In genomic region chr8:44933478-44933877, GRCm38 (mm10) we compare ENCODE assay signal across 9 mouse cellular contexts. TPM values are rescaled to one million over a fixed set of nuclear protein-coding genes. Genes with fewer than 3 reads are reported as not detected.
DNase-seq lines count a peak whose midpoint lies in the region; ATAC-seq and TF ChIP-seq lines count a peak whose summit lies in the region.
"Had no signal": no experiment of that assay in that cellular context is flagged by ENCODE, and none has a peak within 500 bp of the region (broad histone marks: within the 10 kb centered on the region; RNA-seq: fewer than 3 reads in every experiment).

No protein-coding gene starts in this region.

- H3K4me1 ChIP-seq in kidney, postnatal 0 days (replicated peaks; ENCODE audit: insufficient read depth, low read length): 0 out of 2 replicates have a peak, but pooled peaks cover 5% of the 10 kb centered on the region
- H3K4me1 ChIP-seq in embryonic facial prominence, embryonic 15.5 days: peaks cover 7% of the 10 kb centered on the region; the same call in 1 of the 2 replicates
- H3K4me1 ChIP-seq in hindbrain, embryonic 14.5 days (replicated peaks; ENCODE audit: control insufficient read depth, insufficient read depth, low read length): peaks cover 3% of the 10 kb centered on the region; the same call in 1 of the 2 replicates
- H3K4me1 ChIP-seq in neural tube, embryonic 13.5 days (replicated peaks): peaks cover 21% of the 10 kb centered on the region
- H3K4me1 ChIP-seq in liver, postnatal 0 days (ENCODE audit: insufficient read depth): no peaks in the 10 kb centered on the region; the same call in 1 of the 2 replicates

- H3K27me3 ChIP-seq in kidney, postnatal 0 days (ENCODE audit: insufficient read depth, low read length): no peaks in the 10 kb centered on the region
- no peaks in the 10 kb centered on the region for H3K27me3 ChIP-seq in embryonic facial prominence, embryonic 15.5 days
- H3K27me3 ChIP-seq in hindbrain, embryonic 14.5 days (ENCODE audit: control insufficient read depth, insufficient read depth, low read length): no peaks in the 10 kb centered on the region
- 0 out of 2 replicates have a peak, but pooled peaks cover 5% of the 10 kb centered on the region for H3K27me3 ChIP-seq in neural tube, embryonic 13.5 days
- peaks cover 47% of the 10 kb centered on the region for H3K27me3 ChIP-seq in liver, postnatal 0 days (ENCODE audit: insufficient read depth, low read length)
- H3K27me3 ChIP-seq: Patski had no signal

- H3K27ac ChIP-seq in kidney, postnatal 0 days: no peak overlapping the region
- H3K27ac ChIP-seq in embryonic facial prominence, embryonic 15.5 days (replicated peaks): no peak overlapping the region
- H3K27ac ChIP-seq in hindbrain, embryonic 14.5 days: no peak overlapping the region
- no peak overlapping the region for H3K27ac ChIP-seq in neural tube, embryonic 13.5 days (replicated peaks)
- no peak overlapping the region for H3K27ac ChIP-seq in liver, postnatal 0 days (ENCODE audit: low read depth)

- H3K4me2 ChIP-seq in kidney, postnatal 0 days (ENCODE audit: low read length): peak overlapping the region; percentile 79
- H3K4me2 ChIP-seq in embryonic facial prominence, embryonic 15.5 days (replicated peaks): peak overlapping the region; percentile 74
- H3K4me2 ChIP-seq in hindbrain, embryonic 14.5 days (replicated peaks): peak overlapping the region; percentile 87
- H3K4me2 ChIP-seq in neural tube, embryonic 13.5 days: peak overlapping the region; percentile 92
- no peak overlapping the region for H3K4me2 ChIP-seq in liver, postnatal 0 days (ENCODE audit: low read depth, low read length)

- H3K9ac ChIP-seq in kidney, postnatal 0 days (ENCODE audit: low read depth, low read length): no peak overlapping the region
- no peak overlapping the region for H3K9ac ChIP-seq in embryonic facial prominence, embryonic 15.5 days
- peak overlapping the region; percentile 68; the same call in 1 of the 2 replicates for H3K9ac ChIP-seq in hindbrain, embryonic 14.5 days
- peak overlapping the region; percentile 73; the same call in 1 of the 2 replicates for H3K9ac ChIP-seq in neural tube, embryonic 13.5 days
- no peak overlapping the region for H3K9ac ChIP-seq in liver, postnatal 0 days (replicated peaks)

- no peak for TF ChIP-seq EP300 in liver, postnatal 0 days (IDR thresholded peaks at IDR 0.05; ENCODE audit: low read depth)

- peaks cover 4% of the 10 kb centered on the region; the same call in 1 of the 2 replicates for H3K9me3 ChIP-seq in kidney, postnatal 0 days (replicated peaks; ENCODE audit: low read length)
- no peaks in the 10 kb centered on the region; the same call in 1 of the 2 replicates for H3K9me3 ChIP-seq in embryonic facial prominence, embryonic 15.5 days (replicated peaks)
- H3K9me3 ChIP-seq in hindbrain, embryonic 14.5 days (ENCODE audit: control insufficient read depth, low read length): no peaks in the 10 kb centered on the region
- 0 out of 2 replicates have a peak, but pooled peaks cover 8% of the 10 kb centered on the region for H3K9me3 ChIP-seq in neural tube, embryonic 13.5 days
- peaks cover 7% of the 10 kb centered on the region; the same call in 1 of the 2 replicates for H3K9me3 ChIP-seq in liver, postnatal 0 days (ENCODE audit: low read length)

- no peak for DNase-seq in kidney, postnatal 0 days (ENCODE audit: low spot score)
- no peak for DNase-seq in kidney, adult 9 months
- DNase-seq in hindbrain, embryonic 14.5 days (ENCODE audit: low spot score): no peak
- no peak for DNase-seq in T-cell, adult 2 months (ENCODE audit: low spot score)
- DNase-seq in liver, postnatal 0 days: no peak
- DNase-seq: lung, postnatal 14 days had no signal

- no peak for ATAC-seq in kidney, postnatal 0 days (replicated peaks; ENCODE audit: low FRiP score, low read depth)
- no peak for ATAC-seq in embryonic facial prominence, embryonic 15.5 days (ENCODE audit: insufficient number of reproducible peaks, low FRiP score, low TSS enrichment, low read depth)
- no peak for ATAC-seq in hindbrain, embryonic 14.5 days (ENCODE audit: low FRiP score)
- ATAC-seq in neural tube, embryonic 13.5 days (ENCODE audit: low read depth): no peak
- no peak for ATAC-seq in liver, postnatal 0 days
- ATAC-seq: Patski had no signal

- WGBS in kidney, postnatal 0 days: 49% methylated on average over 6 of the region's 6 CpGs
- WGBS in embryonic facial prominence, embryonic 15.5 days: 40% methylated on average over 6 of the region's 6 CpGs
- whole genome bisulfite sequencing in hindbrain, embryonic 14.5 days: 45% methylated on average over 6 of the region's 6 CpGs
- WGBS in neural tube, embryonic 13.5 days: 46% methylated on average over 6 of the region's 6 CpGs
- 54% methylated on average over 6 of the region's 6 CpGs for WGBS in liver, postnatal 0 days (ENCODE audit: insufficient replicate concordance)

- no peak overlapping the region for H3K4me3 ChIP-seq in kidney, postnatal 0 days (replicated peaks; ENCODE audit: low read depth, low read length)
- peak overlapping the region; percentile 89; the same call in 1 of the 2 replicates for H3K4me3 ChIP-seq in embryonic facial prominence, embryonic 15.5 days (replicated peaks)
- peak overlapping the region; percentile 66 for H3K4me3 ChIP-seq in hindbrain, embryonic 14.5 days (replicated peaks; ENCODE audit: low read length)
- peak overlapping the region; percentile 82; the same call in 1 of the 2 replicates for H3K4me3 ChIP-seq in neural tube, embryonic 13.5 days
- no peak overlapping the region for H3K4me3 ChIP-seq in liver, postnatal 0 days (ENCODE audit: low read depth, low read length)

- H3K36me3 ChIP-seq in kidney, postnatal 0 days (ENCODE audit: insufficient read depth, low read length): no peaks in the 10 kb centered on the region
- H3K36me3 ChIP-seq in embryonic facial prominence, embryonic 15.5 days: no peaks in the 10 kb centered on the region
- H3K36me3 ChIP-seq in hindbrain, embryonic 14.5 days (replicated peaks; ENCODE audit: control insufficient read depth, insufficient read depth): no peaks in the 10 kb centered on the region
- H3K36me3 ChIP-seq in neural tube, embryonic 13.5 days: no peaks in the 10 kb centered on the region
- H3K36me3 ChIP-seq in liver, postnatal 0 days (replicated peaks; ENCODE audit: insufficient read depth, low read length): no peaks in the 10 kb centered on the region

- TF ChIP-seq CTCF in kidney, postnatal 0 days (IDR thresholded peaks at IDR 0.05; ENCODE audit: low read depth): no peak
- no peak for TF ChIP-seq CTCF in liver, postnatal 0 days (IDR thresholded peaks at IDR 0.05; ENCODE audit: low read depth)

RNA-seq across cellular contexts. Expression of gene Fat1, which starts 1.8 kb away (rescaled TPM):
- polyA plus RNA-seq in kidney, postnatal 0 days (2015; fragmentation: Nextera tagmentation; extraction: Ambion mirVana): 13.3 and 15.9 TPM in 2 replicates
- 24.2 and 24.8 TPM in 2 replicates for polyA plus RNA-seq in embryonic facial prominence, embryonic 15.5 days (2015; fragmentation: Nextera tagmentation; extraction: Ambion mirVana)
- 25.3 and 28.8 TPM in 2 replicates for polyA plus RNA-seq in hindbrain, embryonic 14.5 days (2014; fragmentation: Nextera tagmentation; extraction: Ambion mirVana)
- 11.9 and 12.1 TPM in 2 replicates for polyA plus RNA-seq in neural tube, embryonic 13.5 days (2015; fragmentation: Nextera tagmentation; extraction: Ambion mirVana)
- polyA plus RNA-seq in liver, postnatal 0 days (2015; fragmentation: Nextera tagmentation; extraction: Ambion mirVana): 0.73 and 0.78 TPM in 2 replicates

Comparison
In these comparisons a context has a peak if more than half of its experiments do, and no peak if none do; other contexts are left out.
1. H3K4me3 ChIP-seq: peak in embryonic facial prominence, embryonic 15.5 days (single experiment), hindbrain, embryonic 14.5 days (single experiment) and neural tube, embryonic 13.5 days (single experiment); none in kidney, postnatal 0 days (single experiment) and liver, postnatal 0 days (single experiment).
2. H3K9ac ChIP-seq: peak in hindbrain, embryonic 14.5 days (single experiment) and neural tube, embryonic 13.5 days (single experiment); none in kidney, postnatal 0 days (single experiment), embryonic facial prominence, embryonic 15.5 days (single experiment) and liver, postnatal 0 days (single experiment).